Mouse (Mus musculus): ENCODE data around the gene Ugt1a6a.
"Not testable (repeated sequence)": the region's sequence is repeated elsewhere in the genome, so short reads cannot be mapped to it uniquely, and the experiment has no call there.

Gene Ugt1a6a

GRCm38 (mm10) chr1:88212341-88213045, 77.9 kb downstream of the Ugt1a6a start:
- peak; percentile 19 for DNase-seq (ENCODE audit: low read depth)

GRCm38 (mm10) chr1:88213061-88213460, 78.5 kb downstream of the Ugt1a6a start:
- peak; percentile 9 for DNase-seq (ENCODE audit: low read depth)

DNA sequence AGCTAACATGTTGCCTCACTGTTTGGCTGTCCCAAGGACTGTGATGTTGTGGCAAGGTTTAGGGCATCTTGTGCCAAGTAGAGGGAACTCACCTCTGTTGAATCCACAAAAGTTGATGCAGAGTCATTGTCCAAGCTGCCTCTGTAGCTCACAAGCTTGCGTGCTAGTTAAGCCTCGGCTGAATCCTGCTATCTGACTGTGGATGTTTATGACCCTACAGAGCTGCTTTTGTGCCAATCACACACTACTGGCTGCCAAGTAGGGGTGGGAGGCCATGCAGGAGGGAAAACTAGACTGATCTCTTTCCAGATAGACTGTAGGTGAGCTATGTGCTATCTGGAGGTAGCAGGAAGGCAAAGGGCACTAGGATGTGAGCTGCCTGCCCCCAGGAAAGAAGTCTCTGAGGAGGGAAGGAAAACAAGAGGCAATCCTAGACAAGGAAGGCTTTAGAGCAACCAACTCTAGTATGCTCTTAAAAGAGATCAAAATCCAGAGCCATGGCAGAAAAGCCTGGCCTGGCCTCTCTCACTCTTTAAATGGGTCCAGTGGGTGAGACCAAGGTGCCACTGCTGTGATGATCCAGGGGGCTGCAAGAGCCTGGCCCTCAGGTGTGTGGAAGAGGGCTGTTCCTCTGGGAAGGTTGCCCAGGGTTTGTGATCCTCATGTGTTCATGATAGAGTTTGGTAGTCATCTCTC, 79.3 kb downstream of the Ugt1a6a start:
- peak; percentile 14 for DNase-seq (ENCODE audit: low read depth)

- peak; percentile 5 for DNase-seq (ENCODE audit: low read depth)
Measured at GRCm38 (mm10) chr1:88214462-88214952, 79.9 kb downstream of the Ugt1a6a start.

DNA sequence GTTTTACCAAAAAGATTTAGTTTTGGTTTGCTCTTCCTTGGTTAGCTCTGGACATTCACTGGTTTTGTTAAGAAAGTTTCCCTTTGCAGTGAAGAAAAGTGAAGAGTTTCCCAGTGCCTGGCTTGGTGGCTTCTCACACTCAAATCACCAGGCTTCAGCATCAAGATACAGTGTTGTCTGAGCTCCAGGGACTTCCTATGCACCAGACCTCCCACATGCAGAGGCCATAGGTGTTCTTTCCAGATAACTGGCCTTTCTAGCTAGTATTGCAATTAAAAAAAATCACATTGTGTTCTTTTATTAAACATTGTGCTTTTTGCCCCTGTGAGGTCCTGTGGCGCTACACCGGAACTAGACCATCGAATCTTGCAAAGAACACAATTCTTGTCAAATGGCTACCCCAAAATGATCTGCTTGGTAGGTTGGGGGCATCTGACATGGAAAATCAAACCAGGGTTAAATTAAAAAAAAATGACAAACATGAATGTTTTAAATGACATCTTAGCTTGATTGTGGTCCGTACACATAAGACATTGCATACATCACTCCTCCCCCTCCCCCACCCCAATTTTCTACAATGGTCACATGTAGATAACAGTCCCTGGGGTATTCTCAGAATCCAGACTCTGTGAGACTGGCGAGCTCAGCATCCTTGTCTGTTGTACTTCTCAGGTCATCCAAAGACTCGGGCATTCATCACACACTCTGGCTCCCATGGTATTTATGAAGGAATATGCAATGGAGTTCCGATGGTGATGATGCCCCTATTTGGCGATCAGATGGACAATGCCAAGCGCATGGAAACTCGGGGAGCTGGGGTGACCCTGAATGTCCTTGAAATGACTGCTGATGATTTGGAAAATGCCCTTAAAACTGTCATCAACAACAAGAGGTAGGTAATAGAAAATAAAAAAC, 81.1 kb downstream of the Ugt1a6a start:
- peak; percentile 14 for DNase-seq (ENCODE audit: low read depth)

DNA sequence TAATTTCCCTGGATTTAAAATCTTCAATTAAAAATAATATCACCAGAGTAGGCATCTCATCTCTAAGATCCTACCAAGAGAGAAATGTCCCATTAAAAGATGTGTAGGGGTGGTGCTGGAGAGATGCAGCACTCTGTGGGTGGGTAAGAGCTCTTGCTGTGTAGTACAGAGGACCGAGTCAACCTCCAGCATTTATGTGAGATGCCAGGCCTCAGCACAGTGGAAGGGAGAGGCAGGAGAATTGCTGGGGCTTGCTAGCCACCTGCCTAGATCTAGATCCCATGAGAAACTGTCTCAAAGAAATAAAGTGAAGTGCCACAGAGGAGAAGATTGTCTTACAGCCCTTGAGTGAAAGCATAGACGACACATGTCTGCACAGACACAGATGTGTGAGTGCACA, 81.9 kb downstream of the Ugt1a6a start:
- DNase-seq (ENCODE audit: low read depth) = peak; percentile 3

DNA sequence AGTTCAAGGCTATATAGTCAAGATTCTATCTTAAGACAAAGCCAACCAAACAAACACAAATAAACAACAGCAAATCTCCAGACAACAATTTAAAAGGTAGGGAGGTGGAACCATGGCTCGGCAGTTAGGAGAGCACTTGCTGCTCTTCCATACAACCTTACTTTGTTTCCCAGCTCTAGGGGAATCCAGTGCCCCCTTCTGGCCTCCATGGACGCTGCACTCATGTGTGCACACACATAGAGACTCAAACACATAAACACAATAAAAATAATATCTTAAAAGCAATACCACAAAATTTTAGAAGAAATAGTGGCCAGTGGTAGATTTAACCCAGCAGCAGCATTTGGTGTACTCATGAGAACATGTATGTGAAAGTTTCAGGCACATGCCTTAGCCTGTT, 82.5 kb downstream of the Ugt1a6a start:
- DNase-seq (ENCODE audit: low read depth) = peak; percentile 27

GRCm38 (mm10) chr1:88217576-88217975, 83.0 kb downstream of the Ugt1a6a start:
- DNase-seq (ENCODE audit: low read depth) = peak; percentile 4

GRCm38 (mm10) chr1:88218051-88218450, 83.4 kb downstream of the Ugt1a6a start:
- peak; percentile 18 for DNase-seq (ENCODE audit: low read depth)

- DNase-seq (ENCODE audit: low read depth) = peak; percentile 3
Measured at GRCm38 (mm10) chr1:88218591-88218990, 84.0 kb downstream of the Ugt1a6a start.

GRCm38 (mm10) chr1:88219054-88219453, 84.4 kb downstream of the Ugt1a6a start:
- peak; percentile 5 for DNase-seq (ENCODE audit: low read depth)

DNA sequence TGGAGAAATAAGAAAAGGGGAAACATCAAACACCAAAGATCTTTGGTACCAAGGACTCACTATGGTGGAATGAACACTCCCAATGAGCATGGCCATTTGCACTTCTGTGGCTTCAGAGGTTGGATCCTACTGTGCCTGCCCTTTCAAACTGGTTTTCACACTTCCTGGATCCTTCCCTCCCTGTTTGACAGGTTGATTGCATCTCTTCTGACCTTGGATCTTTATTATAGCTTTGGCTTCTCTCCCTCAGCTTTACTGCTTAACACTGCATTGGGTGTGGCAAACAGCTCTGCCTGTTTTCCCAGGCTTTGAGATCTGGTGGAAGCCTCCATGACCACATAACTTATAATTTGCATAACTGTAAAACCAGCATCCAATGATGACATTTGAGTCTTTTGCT, 85.7 kb downstream of the Ugt1a6a start:
- peak; percentile 8 for DNase-seq (ENCODE audit: low read depth)

DNA sequence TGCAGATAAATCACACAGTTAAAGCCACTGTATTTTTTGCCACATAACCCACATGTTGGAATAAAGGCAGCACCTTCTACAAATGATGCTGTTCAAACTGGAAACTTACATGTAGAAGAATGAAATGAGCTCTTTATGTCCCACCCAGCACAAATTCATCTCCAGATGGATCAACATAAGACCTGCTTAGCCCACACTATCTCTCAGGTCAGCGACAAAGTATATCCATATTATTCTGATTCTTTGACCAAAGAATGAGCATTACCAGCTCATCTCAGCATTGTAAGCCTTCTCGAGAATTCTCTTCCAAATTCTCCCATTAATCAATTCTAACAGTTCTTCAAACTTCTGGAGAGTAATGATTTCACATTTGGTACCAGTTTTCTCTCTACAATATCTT, 87.6 kb downstream of the Ugt1a6a start:
- DNase-seq (ENCODE audit: low read depth) = no peak

- DNase-seq (ENCODE audit: low read depth) = not testable (repeated sequence)
Measured at GRCm38 (mm10) chr1:88223011-88223515, 88.5 kb downstream of the Ugt1a6a start.

DNA sequence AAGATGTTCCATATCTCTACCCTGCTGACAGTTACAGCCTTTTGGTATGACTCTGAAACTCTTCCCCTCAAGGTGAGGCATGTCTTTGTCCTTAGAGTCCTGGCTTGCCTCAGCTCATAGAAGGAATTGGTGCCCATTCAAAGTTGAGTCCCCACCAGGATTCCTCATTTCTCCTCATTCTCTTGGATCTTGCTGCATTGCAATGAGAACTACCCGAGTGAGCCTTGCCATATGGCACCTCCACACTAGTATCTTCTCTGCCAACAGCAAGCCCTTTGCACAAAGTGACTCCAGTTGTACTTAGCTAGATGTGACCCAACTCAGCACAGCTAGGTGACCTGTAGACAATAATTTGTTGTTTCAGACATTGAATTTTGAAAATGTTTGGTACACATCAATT, 89.0 kb downstream of the Ugt1a6a start:
- DNase-seq (ENCODE audit: low read depth) = no peak

DNA sequence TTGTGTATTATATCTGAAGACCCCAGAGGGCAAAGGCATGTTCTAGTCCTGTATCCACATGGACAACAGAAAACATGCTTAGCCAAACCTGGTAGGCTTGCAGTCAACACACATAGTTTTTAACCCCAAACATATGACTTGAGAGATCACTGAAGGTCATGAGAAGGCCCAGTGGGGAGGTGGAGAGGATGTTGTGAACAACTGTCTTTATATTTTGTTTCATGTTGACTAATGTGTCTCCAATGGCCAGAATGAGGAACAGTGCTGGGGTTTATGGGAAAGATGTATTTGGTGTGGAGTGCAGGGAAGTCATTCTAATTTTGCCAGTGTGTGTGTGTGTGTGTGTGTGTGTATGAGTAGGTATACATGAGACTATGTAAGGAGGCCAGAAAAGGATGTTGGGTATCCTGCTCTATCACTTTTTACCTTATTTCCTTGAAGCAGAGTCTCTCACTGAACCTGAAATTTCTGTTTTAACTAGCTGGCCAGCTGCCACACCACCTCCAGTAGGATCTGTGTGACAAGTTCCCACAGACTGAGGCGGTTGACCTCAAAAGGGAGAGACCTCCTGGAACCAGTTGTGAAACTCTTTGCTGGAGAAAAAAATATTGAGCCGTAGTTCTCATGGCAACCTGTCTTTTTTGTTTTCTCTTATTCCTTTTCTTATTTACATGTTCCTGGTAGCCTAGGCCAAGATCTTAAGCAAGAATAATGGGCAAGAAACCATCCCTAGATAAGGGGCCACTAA, 89.6 kb downstream of the Ugt1a6a start:
- DNase-seq (ENCODE audit: low read depth) = no peak

DNA sequence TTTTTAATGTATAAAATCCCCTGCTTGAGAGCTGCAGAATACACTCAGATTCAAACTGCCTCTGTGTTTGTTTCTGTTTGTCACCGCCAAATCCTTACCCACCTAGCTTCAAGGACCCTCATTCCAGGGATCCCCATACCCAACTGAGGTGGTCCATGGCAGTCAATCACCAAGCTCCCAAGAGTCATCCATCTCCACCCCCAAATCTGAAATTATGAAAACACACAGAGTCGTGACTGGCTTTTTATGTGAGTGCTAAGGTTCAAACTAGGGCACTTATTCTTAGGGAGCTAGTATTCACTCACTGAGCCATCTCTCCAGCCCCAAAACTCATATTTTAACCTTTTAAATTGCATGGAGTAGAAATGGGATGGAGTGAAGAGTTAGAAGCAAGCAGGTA, 90.7 kb downstream of the Ugt1a6a start:
- not testable (repeated sequence) for DNase-seq (ENCODE audit: low read depth)

- no peak for DNase-seq (ENCODE audit: low read depth)
Measured at GRCm38 (mm10) chr1:88225741-88226140, 91.1 kb downstream of the Ugt1a6a start.

- DNase-seq (ENCODE audit: low read depth) = no peak
Measured at GRCm38 (mm10) chr1:88226670-88227379, 92.2 kb downstream of the Ugt1a6a start, which contains the start of gene Mroh2a. TSS of gene Mroh2a (plus strand) at chr1:88226986.

DNA sequence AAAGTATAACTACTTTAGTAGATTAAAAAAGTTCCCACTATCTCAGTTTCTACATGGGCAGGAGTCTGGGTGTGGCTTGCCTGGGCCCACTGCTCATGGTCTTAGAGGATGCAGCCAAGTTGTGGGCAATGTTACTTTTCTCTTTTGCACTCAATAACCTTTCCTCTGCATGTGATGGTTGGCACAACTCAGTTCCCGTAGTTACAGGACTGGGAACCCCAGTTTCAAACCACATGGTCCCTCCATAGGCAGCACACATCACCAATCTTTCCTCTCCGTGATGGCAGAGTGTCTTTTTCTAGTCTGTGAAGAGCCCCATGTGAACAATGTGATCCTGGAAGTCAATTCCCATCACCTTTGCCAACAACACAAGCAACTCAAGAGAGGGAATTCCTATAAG, 92.9 kb downstream of the Ugt1a6a start:
- no peak for DNase-seq (ENCODE audit: low read depth)

- no peak for DNase-seq (ENCODE audit: low read depth)
Measured at GRCm38 (mm10) chr1:88228121-88228520, 93.5 kb downstream of the Ugt1a6a start.

Measured in NIH3T3 (cell line).